Mouse (Mus musculus) midbrain, embryonic 11.5 days (tissue): ENCODE data around the gene Meox1. TPM values are rescaled to one million over a fixed set of nuclear protein-coding genes. Genes with fewer than 3 reads are reported as not detected.

Experiments used
- ATAC-seq: fragments of 200-750 bp; cut with Nextera tagmentation; 2 replicates; pipeline ENCODE4 v1.8.0; 2017; ENCODE audit warnings: moderate TSS enrichment, moderate library complexity; ENCODE audit not compliant: low FRiP score
- DNase-seq: peaks from one replicate; pipeline ENCODE4 v3.0.0; 2015; ENCODE audit warnings: low spot score; ENCODE audit errors: missing footprints
- H3K27ac ChIP-seq: fragments of 300-500 bp; sonication (generic); 2 replicates; pipeline ENCODE4 v1.5.1; 2014; ENCODE audit warnings: low read depth, low read length
- H3K27me3 ChIP-seq: fragments of 300-500 bp; sonication (generic); 2 replicates; pipeline ENCODE4 v1.6.1; 2014; ENCODE audit warnings: mild to moderate bottlenecking, low read length, moderate library complexity, mixed read lengths; ENCODE audit not compliant: control insufficient read depth, insufficient read depth
- H3K36me3 ChIP-seq: fragments of 300-500 bp; sonication (generic); 2 replicates; pipeline ENCODE4 v1.6.1; 2014; ENCODE audit warnings: mild to moderate bottlenecking, low read length, moderate library complexity, mixed read lengths; ENCODE audit not compliant: control insufficient read depth, insufficient read depth
- H3K4me1 ChIP-seq: fragments of 300-500 bp; sonication (generic); 2 replicates; pipeline ENCODE4 v1.6.1; 2014; ENCODE audit warnings: low read length; ENCODE audit not compliant: control insufficient read depth, insufficient read depth
- H3K4me2 ChIP-seq: fragments of 300-500 bp; sonication (generic); 2 replicates; pipeline ENCODE4 v1.6.1; 2014; ENCODE audit warnings: mild to moderate bottlenecking, moderate library complexity
- H3K4me3 ChIP-seq: fragments of 300-500 bp; sonication (generic); 2 replicates; pipeline ENCODE4 v1.5.1; 2014; ENCODE audit warnings: low read depth, low read length
- H3K9ac ChIP-seq: fragments of 300-500 bp; sonication (generic); 2 replicates; pipeline ENCODE4 v1.6.1; 2014; ENCODE audit warnings: low read length
- H3K9me3 ChIP-seq: fragments of 300-500 bp; sonication (generic); 2 replicates; pipeline ENCODE4 v1.6.1; 2016; ENCODE audit warnings: low read length; ENCODE audit not compliant: control insufficient read depth
- WGBS: fragments of 180-500 bp; shearing (Covaris S2); extraction: QIAGEN DNeasy Blood & Tissue Kit; methylation state at CpG from one replicate; pipeline ENCODE4 v1.1.7; 2014; 5-methylcytosine and 5-hydroxymethylcytosine counted together
- polyA plus RNA-seq: library from polyadenylated mRNA; unstranded; fragments of >200 nt; fragmentation: Nextera tagmentation; extraction: Ambion mirVana; gene quantifications from 2 replicates; pipeline ENCODE4 v1.2.1, GENCODE M21; 2014

The Meox1 gene
- polyA plus RNA-seq, 1 experiment from 2014 or later = 0.29 TPM

- Histone ChIP-seq H3K9me3 (no peaks in the 10 kb centered on the region), H3K36me3 (no peaks in the 10 kb centered on the region), H3K4me1 (no peaks in the 10 kb centered on the region), H3K9ac (no peak overlapping the region), H3K4me3 (no peak overlapping the region), H3K27ac (no peak overlapping the region), H3K4me2 (no peak overlapping the region), H3K27me3 (no peaks in the 10 kb centered on the region)
- ATAC-seq = no peak
- DNase-seq = no peak
- 67% methylated on average over 19 of the region's 19 CpGs for WGBS
Observed at GRCm38 (mm10) chr11:101924441-101924976, 30.3 kb upstream of the Meox1 start.

GRCm38 (mm10) chr11:101923988-101924387 is 29.8 kb upstream of the Meox1 start:
- Histone ChIP-seq H3K4me2 (no peak overlapping the region), H3K4me1 (no peaks in the 10 kb centered on the region), H3K27ac (no peak overlapping the region), H3K4me3 (no peak overlapping the region), H3K9ac (no peak overlapping the region), H3K36me3 (no peaks in the 10 kb centered on the region), H3K27me3 (no peaks in the 10 kb centered on the region), H3K9me3 (no peaks in the 10 kb centered on the region)
- ATAC-seq (no peak), DNase-seq (peak; percentile 51)
- WGBS = 81% methylated on average over 6 of the region's 6 CpGs

- peak; percentile 72 for DNase-seq
- H3K27me3 ChIP-seq = no peaks in the 10 kb centered on the region
- H3K4me3 ChIP-seq = no peak overlapping the region
- no peaks in the 10 kb centered on the region for H3K9me3 ChIP-seq
- ATAC-seq = no peak
- no peaks in the 10 kb centered on the region for H3K4me1 ChIP-seq
- no peak overlapping the region for H3K9ac ChIP-seq
- 87% methylated on average over 12 of the region's 12 CpGs for WGBS
- H3K36me3 ChIP-seq = no peaks in the 10 kb centered on the region
- H3K4me2 ChIP-seq = no peak overlapping the region
- no peak overlapping the region for H3K27ac ChIP-seq
Observed at GRCm38 (mm10) chr11:101921361-101921952, 27.3 kb upstream of the Meox1 start.

- H3K4me1 ChIP-seq = no peaks in the 10 kb centered on the region
- no peak overlapping the region for H3K4me3 ChIP-seq
- no peaks in the 10 kb centered on the region for H3K9me3 ChIP-seq
- no peaks in the 10 kb centered on the region for H3K36me3 ChIP-seq
- no peak overlapping the region for H3K27ac ChIP-seq
- DNase-seq (peak; percentile 99), ATAC-seq (no peak; the same call in 1 of the 2 replicates)
- 1% methylated on average over 6 of the region's 6 CpGs for WGBS
- no peak overlapping the region for H3K9ac ChIP-seq
- H3K27me3 ChIP-seq = no peaks in the 10 kb centered on the region
- no peak overlapping the region for H3K4me2 ChIP-seq
Observed at GRCm38 (mm10) chr11:101919660-101920059, 25.5 kb upstream of the Meox1 start.

- Histone ChIP-seq H3K27me3 (no peaks in the 10 kb centered on the region), H3K36me3 (no peaks in the 10 kb centered on the region), H3K4me1 (no peaks in the 10 kb centered on the region), H3K9me3 (no peaks in the 10 kb centered on the region), H3K4me3 (no peak overlapping the region), H3K27ac (no peak overlapping the region), H3K9ac (no peak overlapping the region), H3K4me2 (no peak overlapping the region)
- WGBS = 74% methylated on average over 3 of the region's 3 CpGs
- no peak for ATAC-seq
- DNase-seq = peak; percentile 54
Observed at GRCm38 (mm10) chr11:101918609-101919008, 24.4 kb upstream of the Meox1 start.

GRCm38 (mm10) chr11:101916772-101917171 is 22.6 kb upstream of the Meox1 start:
- H3K36me3 ChIP-seq = no peaks in the 10 kb centered on the region
- no peak overlapping the region for H3K9ac ChIP-seq
- no peak for ATAC-seq
- DNase-seq = peak; percentile 75
- H3K27me3 ChIP-seq = no peaks in the 10 kb centered on the region
- no peaks in the 10 kb centered on the region for H3K9me3 ChIP-seq
- 69% methylated on average over 3 of the region's 3 CpGs for WGBS
- H3K27ac ChIP-seq = no peak overlapping the region
- H3K4me2 ChIP-seq = no peak overlapping the region
- H3K4me1 ChIP-seq = no peaks in the 10 kb centered on the region
- no peak overlapping the region for H3K4me3 ChIP-seq

- Histone ChIP-seq H3K4me1 (no peaks in the 10 kb centered on the region), H3K9me3 (no peaks in the 10 kb centered on the region), H3K4me2 (no peak overlapping the region), H3K27ac (no peak overlapping the region), H3K9ac (no peak overlapping the region), H3K4me3 (no peak overlapping the region), H3K27me3 (no peaks in the 10 kb centered on the region), H3K36me3 (no peaks in the 10 kb centered on the region)
- peak; percentile 49 for DNase-seq
- no peak for ATAC-seq
- WGBS = 65% methylated on average over 8 of the region's 8 CpGs
Observed at GRCm38 (mm10) chr11:101913591-101913990, 19.4 kb upstream of the Meox1 start.

- no peak overlapping the region for H3K4me3 ChIP-seq
- H3K9me3 ChIP-seq = no peaks in the 10 kb centered on the region
- H3K9ac ChIP-seq = no peak overlapping the region
- H3K36me3 ChIP-seq = no peaks in the 10 kb centered on the region
- 55% methylated on average over 4 of the region's 4 CpGs for WGBS
- no peak overlapping the region for H3K27ac ChIP-seq
- H3K27me3 ChIP-seq = no peaks in the 10 kb centered on the region
- no peaks in the 10 kb centered on the region for H3K4me1 ChIP-seq
- ATAC-seq = no peak
- no peak overlapping the region for H3K4me2 ChIP-seq
- peak; percentile 89 for DNase-seq
Observed at GRCm38 (mm10) chr11:101911855-101912579, 17.8 kb upstream of the Meox1 start.

DNA sequence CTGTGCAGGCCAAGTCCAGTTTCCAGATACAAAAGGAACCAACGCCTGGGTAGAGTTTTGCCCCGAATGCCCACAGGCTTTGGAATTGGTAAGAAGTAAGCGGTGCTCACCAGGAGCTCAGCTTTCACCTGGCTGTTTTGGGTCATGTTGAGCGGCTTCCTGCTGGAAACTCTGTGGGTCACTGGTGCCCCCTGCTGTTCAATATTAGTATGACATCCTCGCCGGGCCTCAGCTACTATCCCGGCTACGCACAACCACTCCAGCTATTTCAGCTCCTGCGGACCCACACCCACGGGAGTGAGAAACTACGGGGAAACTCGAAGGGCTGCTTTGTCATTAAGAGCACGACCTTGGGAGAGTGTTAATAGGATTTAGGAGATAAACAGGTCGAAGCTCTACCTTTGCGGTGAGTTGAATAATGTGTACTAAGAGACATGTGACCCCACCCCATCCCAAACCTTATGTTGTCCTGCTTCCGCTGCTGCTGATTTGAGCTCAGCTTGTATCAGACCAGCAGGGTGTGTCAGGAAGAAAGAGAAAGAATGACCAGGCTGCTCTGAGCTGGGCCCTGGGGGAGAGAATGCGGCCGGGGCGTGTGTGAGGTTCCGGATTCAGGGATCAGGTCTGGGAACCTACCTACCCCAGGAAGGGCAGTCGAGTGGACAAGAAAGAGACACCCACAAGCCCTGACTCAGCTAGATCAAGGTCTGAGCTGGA is 16.2 kb upstream of the Meox1 start:
- Histone ChIP-seq H3K27ac (no peak overlapping the region), H3K4me2 (no peak overlapping the region), H3K36me3 (no peaks in the 10 kb centered on the region), H3K4me1 (no peaks in the 10 kb centered on the region), H3K9ac (no peak overlapping the region), H3K4me3 (no peak overlapping the region), H3K9me3 (no peaks in the 10 kb centered on the region), H3K27me3 (no peaks in the 10 kb centered on the region)
- ATAC-seq (peak; percentile 33; the same call in 1 of the 2 replicates), DNase-seq (peak; percentile 99)
- WGBS = 27% methylated on average over 21 of the region's 21 CpGs
